Mouse (Mus musculus) megakaryocyte-erythroid progenitor cell, adult 5-6 weeks (primary cell): ENCODE measurements around the gene 3110082I17Rik. TPM values are rescaled to one million over a fixed set of nuclear protein-coding genes. Genes with fewer than 3 reads are reported as not detected.

Experiments
- ATAC-seq: replicated peaks from 2 replicates; pipeline ENCODE4 v1.8.0; 2016; ENCODE audit warnings: mild to moderate bottlenecking, inconsistent platforms; ENCODE audit not compliant: severe bottlenecking, poor library complexity, low FRiP score, low TSS enrichment
- total RNA-seq, 2 experiments: library from RNA; stranded (forward) in 1 of 2; stranded (reverse) in 1 of 2; fragments of 200-1000, 215-1000 nt in 1 of 2; fragments of >200 nt in 1 of 2; fragmentation: Nextera tagmentation in 1 of 2; gene quantifications; 2 replicates each; pipeline ENCODE4 v1.2.3; 2014 to 2017

3110082I17Rik gene
- total RNA-seq, 2 experiments from 2014 or later, result 28.0 to 40.1 TPM

DNA sequence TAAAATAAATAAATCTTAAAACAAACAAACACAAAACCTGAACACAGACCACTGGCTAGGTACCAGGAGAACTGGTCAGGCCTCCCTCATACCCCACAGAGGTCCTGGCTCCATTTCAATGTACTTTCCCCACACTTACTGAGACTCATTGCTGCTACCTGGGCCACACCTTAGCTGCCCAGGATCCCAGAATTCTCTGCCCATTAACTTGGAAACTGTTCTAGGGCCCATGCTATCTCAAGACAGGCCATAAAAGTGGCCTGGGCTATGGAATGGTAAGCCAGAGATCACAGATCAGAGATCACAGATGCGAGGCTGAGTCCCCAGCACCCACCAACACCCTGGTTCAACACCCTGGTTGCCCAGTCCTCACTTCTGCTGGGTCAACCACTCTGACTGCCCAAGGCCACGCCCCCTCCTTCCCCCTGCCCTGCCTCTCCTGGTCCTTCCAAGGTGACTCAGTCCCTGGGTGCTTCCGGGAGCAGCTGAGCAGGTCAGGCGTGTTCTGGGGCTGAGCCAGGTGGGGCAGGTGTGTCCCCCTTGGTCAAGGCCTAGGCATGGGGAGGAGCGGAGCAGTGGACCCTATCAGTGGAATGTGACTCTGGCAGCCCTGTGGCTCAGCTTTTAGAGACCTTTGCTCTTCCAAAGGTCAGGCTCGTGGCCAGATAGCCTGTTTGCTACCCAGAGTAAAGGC lies 143.2 kb downstream of the 3110082I17Rik start:
- ATAC-seq, result no peak

DNA sequence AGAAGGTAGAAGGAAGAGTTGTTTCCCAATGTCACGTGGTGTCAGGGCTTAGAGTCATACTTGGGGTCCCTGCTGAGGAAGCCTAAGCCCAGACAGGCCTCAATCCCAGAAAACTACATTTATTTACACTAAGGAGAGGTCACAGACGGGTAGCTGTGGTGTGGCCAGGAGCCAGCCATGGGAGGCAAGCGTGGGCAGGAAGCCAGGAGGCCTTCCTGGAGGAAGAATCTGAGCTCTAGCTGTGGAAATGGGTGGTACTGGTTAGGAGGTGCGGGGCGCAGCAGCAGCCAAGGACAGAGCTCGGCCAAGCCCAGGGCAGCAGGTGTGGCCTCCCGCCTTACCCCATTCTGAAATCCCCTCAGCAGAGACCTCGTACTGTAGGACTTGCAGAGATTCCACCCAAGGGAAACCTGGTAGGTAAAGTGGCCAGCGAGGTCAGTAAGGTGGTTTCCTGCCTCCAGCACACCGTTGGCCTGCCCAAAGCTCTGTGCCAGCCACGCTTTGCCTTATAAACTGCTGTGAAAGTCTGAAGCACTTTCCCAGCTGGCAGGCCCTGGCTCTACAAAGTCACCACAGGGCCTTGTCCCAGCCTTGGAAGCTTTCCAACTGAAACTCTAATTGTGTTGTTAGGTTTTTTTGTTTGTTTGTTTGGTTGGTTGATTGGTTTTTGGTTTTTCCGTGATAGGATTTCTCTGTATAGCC lies 145.2 kb downstream of the 3110082I17Rik start:
- no peak for ATAC-seq

DNA sequence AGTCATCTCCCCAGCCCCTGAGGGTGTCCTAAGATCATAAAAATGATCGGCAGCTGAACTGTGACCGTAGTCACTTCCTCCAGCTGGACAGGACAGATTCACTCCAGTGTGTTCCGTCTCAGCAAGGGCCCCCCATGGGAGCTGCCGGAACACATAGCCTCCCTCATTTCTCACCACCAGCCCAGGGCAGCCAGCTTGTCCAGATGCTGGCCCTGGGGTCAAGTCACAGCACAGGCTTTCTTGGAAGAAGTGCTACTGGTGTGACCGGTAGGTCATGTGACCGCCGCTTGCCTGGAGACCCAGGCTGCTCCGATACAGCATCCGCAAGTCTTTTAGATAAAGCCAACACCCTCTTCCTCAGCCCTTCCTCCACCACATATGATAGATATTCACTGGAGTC lies 146.8 kb downstream of the 3110082I17Rik start:
- no peak for ATAC-seq

DNA sequence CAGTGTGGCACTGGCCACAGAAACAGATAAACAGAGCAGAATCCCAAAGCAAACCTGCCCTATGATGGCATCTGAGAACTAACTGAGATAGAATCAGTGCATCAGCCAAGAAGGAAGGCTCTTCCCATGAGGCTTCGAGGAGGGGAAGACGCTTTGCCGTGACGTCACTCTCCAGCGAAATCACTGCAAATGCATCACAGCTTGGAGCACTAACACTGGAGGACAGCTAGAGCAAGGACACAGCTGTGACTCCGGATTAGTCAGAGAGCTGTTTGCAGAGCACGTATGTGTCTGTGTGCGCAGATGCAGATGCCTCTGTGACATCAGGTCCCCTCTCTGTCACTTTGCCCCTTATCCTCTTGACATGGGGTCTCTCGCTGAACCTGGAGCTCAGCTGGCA lies 148.5 kb downstream of the 3110082I17Rik start:
- ATAC-seq, result no peak

DNA sequence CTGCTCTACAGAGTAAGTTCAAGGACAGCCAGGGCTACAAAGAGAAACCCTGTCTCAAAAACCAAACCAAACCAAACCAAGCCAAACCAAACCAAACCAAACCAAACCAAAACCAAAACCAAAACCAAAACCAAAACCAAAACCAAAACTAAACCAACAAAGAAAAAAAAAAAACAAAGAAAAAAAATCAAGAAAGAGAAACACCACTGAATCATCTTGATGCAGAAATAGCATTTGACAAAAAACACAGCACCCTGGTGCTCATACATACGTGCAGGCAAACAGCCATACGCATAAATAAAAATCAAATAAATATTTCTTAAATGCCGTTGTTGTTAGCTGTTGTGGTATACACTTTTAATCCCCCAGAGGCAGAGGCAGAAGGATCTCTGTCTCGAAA lies 149.8 kb downstream of the 3110082I17Rik start:
- ATAC-seq, result no peak

DNA sequence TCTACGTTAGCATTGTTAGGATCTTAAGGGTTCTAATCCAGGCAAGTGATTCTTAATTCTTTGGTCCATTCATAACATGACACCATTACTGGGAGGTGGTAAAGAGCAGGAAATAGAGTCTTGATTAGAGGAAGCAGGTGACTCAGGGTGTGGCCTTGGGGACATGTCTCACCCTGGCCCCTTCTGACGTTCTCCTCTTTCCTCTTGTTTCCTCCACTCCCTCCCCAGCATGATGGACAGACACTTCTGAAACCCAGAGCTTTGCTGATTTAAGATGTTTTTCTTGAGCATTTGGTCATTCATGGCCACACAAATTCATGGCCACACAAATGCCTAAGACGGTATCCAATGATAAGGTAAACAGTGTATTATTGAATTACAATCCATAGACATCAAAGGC lies 150.4 kb downstream of the 3110082I17Rik start:
- ATAC-seq, result no peak

Other genes starting within 250 kb of the 3110082I17Rik start
- 57.7 and 80.8 TPM in 2 replicates for gene Get4, start 208.2 kb downstream of the 3110082I17Rik start, total RNA-seq (2014; fragmentation: Nextera tagmentation)
- gene Get4, start 208.2 kb downstream of the 3110082I17Rik start, total RNA-seq (2017), result 19.5 and 38.6 TPM in 2 replicates
- gene Adap1, start 134.9 kb downstream of the 3110082I17Rik start, total RNA-seq (2014; fragmentation: Nextera tagmentation), result 6.0 and 14.7 TPM in 2 replicates
- gene Adap1, start 134.9 kb downstream of the 3110082I17Rik start, total RNA-seq (2017), result 3.0 and 8.0 TPM in 2 replicates
- gene Cox19, start 109.1 kb downstream of the 3110082I17Rik start, total RNA-seq (2014; fragmentation: Nextera tagmentation), result 40.4 and 41.7 TPM in 2 replicates
- gene Cox19, start 109.1 kb downstream of the 3110082I17Rik start, total RNA-seq (2017), result 27.4 and 43.8 TPM in 2 replicates
- gene Cyp2w1, start 107.9 kb downstream of the 3110082I17Rik start, total RNA-seq (2014; fragmentation: Nextera tagmentation), result not detected in 2 replicates
- gene Cyp2w1, start 107.9 kb downstream of the 3110082I17Rik start, total RNA-seq (2017), result not detected in 2 replicates
- gene Gpr146, start 82.8 kb downstream of the 3110082I17Rik start, total RNA-seq (2014; fragmentation: Nextera tagmentation), result 7.5 and 7.9 TPM in 2 replicates
- gene Gpr146, start 82.8 kb downstream of the 3110082I17Rik start, total RNA-seq (2017), result 5.3 and 6.0 TPM in 2 replicates
- gene C130050O18Rik, start 55.2 kb downstream of the 3110082I17Rik start, total RNA-seq (2014; fragmentation: Nextera tagmentation), result 0.79 TPM in 1 of 2 replicates, not detected in the other
- 0.08 TPM in 1 of 2 replicates, not detected in the other for gene C130050O18Rik, start 55.2 kb downstream of the 3110082I17Rik start, total RNA-seq (2017)
- not detected in 2 replicates for gene Gper1, start 37.4 kb downstream of the 3110082I17Rik start, total RNA-seq (2014; fragmentation: Nextera tagmentation)
- not detected in 2 replicates for gene Gper1, start 37.4 kb downstream of the 3110082I17Rik start, total RNA-seq (2017)
- gene Zfand2a, start 24.0 kb upstream of the 3110082I17Rik start, total RNA-seq (2014; fragmentation: Nextera tagmentation), result 10.9 and 19.5 TPM in 2 replicates
- gene Zfand2a, start 24.0 kb upstream of the 3110082I17Rik start, total RNA-seq (2017), result 13.6 and 14.7 TPM in 2 replicates
- not detected in 2 replicates for gene Uncx, start 83.0 kb upstream of the 3110082I17Rik start, total RNA-seq (2014; fragmentation: Nextera tagmentation)
- not detected in 2 replicates for gene Uncx, start 83.0 kb upstream of the 3110082I17Rik start, total RNA-seq (2017)